Mouse (Mus musculus) kidney, postnatal 4 days (tissue): ENCODE measurements around the gene Cabp1.
A peak's percentile ranks its signal among the peaks of the same experiment; 100 is the strongest.
"Not testable (repeated sequence)": the region's sequence is repeated elsewhere in the genome, so short reads cannot be mapped to it uniquely, and the experiment has no call there.

Experiments
- DNase-seq, 2 experiments: peaks; one replicate each; pipeline ENCODE4 v3.0.0; 2021; ENCODE audit warnings: mixed read lengths in 2 of 2

Cabp1 gene

DNA sequence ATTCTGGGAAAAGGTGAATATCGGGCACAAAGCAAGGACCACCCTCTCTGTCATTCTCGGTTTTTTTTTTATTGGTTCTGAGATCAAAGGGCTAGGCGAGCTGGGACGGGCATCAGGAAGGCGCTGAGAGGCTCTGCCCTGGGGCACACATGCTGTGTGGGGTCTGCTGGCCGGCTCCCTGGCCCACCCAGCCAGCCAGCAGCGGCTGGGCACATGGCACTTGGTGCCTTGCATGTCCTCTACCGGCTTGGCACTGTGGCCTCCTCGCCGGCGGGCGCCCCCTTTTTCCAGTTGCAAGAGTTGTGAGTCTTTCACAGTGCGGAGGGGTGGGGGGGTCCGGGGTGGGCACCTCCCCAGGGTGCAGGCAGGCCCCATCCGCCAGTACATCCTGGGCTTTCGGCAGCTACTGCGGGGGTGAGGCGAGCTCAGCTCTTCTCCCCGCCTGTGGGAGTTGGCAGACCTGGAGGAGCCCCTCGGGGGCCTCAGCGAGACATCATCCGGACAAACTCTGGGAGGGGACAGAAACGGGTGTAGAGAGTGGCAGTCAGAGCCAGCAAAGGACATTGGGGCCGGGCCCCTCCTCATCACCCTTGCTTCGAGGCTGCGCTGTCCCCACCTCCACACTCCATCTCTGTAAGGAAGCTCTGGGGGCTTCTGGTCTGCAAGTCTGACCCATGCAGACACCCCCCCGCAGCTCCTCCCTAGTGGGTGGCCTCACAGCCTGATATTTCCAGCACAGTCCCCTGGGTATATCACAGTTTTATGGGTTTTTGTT lies 25.4 kb downstream of the Cabp1 start:
- DNase-seq, result peak; percentile 49 to 56

DNA sequence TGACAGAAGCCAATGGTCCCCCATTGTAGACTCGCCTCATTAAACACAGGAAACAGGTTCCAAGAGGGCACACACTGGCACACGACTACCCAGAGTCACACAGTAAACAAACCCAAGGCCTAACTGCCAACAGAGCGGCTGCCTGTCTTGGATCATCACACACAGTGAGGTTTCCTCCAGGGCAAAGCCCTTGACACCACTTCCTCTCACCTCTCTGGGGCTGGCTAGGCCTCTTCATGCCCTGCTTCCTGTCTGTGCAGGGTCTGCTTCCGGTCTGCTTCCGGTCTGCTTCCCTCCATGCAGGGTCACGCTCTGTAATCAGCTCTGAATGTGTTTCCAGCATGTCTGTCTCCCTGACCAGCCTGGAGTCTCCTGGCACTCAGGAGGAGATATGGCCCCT lies 26.8 kb downstream of the Cabp1 start:
- DNase-seq, result peak; percentile 46 to 63

GRCm38 (mm10) chr5:115166815-115167194 lies 27.4 kb downstream of the Cabp1 start:
- DNase-seq, result no peak

- peak; percentile 45 to 67 for DNase-seq
Measured at GRCm38 (mm10) chr5:115165895-115166814, 28.0 kb downstream of the Cabp1 start.

GRCm38 (mm10) chr5:115165351-115165750 lies 28.8 kb downstream of the Cabp1 start:
- DNase-seq, result peak in 1 of 2 experiments; percentile 56

GRCm38 (mm10) chr5:115164446-115164845 lies 29.7 kb downstream of the Cabp1 start:
- DNase-seq, result not testable (repeated sequence)

- DNase-seq, result peak; percentile 80 to 86
Measured at GRCm38 (mm10) chr5:115163563-115163962, 30.6 kb downstream of the Cabp1 start.

GRCm38 (mm10) chr5:115161940-115162279 lies 32.3 kb downstream of the Cabp1 start:
- not testable (repeated sequence) for DNase-seq

DNA sequence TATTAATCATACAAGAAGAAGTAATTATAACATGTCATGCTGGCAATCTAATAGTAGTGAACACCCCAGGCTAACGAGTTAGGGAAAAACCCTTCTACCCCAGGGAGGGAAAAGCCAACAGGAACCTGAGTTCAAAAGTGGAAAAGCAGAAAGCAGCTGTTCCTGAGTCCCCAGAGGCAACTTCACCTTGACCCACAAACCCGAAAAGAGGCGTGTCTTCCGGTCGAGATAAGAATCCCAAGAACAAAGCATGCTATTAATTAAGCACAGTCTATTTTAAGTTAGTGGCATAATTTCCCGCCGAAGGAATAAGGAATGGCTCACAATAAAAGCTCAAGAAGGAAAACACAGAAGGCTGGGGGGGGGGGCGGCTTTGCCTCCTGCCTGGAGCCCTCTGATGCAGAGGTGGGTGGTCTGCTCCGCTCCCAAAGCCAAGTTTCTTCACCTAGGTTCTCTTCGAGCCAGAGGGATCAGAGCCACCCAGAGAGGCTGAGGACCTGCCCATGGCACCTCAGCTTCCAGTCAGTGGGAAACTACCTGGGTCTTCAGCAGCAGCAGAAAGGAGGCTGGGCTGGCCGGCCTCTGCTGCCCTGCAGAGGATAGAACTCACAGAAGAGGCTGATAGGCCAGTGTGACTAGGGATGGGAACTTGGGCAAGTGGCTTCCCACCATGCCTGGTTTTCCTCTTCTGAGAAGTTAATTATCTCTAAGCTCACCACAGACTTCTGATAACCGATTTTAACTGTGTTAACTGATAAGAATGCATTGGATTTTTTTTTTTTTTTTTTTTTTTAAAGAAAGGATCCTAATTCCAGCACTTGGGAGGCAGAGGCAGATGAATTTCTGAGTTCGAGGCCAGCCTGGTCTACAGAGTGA lies 32.9 kb downstream of the Cabp1 start:
- peak; percentile 54 to 67 for DNase-seq

- no peak for DNase-seq
Measured at GRCm38 (mm10) chr5:115160655-115161054, 33.5 kb downstream of the Cabp1 start.

DNA sequence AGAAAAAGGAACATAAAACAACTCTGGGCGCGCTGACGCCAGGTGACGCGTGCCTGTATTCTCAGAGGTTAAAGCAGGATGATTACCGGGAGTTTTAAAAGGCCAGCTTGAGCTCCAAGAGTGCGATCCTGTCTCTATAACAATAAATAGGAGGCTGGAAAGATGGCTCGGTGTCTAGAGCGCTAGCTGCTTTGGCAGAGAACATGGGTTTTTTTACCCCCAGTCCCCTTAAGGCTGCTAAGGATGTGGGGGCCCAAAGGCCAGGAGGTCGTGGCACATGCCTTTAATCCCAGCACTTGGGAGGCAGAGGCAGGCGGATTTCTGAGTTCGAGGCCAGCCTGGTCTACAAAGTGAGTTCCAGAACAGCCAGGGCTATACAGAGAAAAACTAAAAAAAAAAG lies 35.0 kb downstream of the Cabp1 start:
- no peak for DNase-seq

GRCm38 (mm10) chr5:115158040-115158983 lies 35.9 kb downstream of the Cabp1 start, which contains the start of gene Mlec:
TSS of gene Mlec (minus strand) at chr5:115158179.
- DNase-seq, result peak; percentile 98 to 99

GRCm38 (mm10) chr5:115156933-115157589 lies 37.1 kb downstream of the Cabp1 start:
- peak in 1 of 2 experiments; percentile 35 for DNase-seq

- no peak for DNase-seq
Measured at GRCm38 (mm10) chr5:115156401-115156800, 37.8 kb downstream of the Cabp1 start.

DNA sequence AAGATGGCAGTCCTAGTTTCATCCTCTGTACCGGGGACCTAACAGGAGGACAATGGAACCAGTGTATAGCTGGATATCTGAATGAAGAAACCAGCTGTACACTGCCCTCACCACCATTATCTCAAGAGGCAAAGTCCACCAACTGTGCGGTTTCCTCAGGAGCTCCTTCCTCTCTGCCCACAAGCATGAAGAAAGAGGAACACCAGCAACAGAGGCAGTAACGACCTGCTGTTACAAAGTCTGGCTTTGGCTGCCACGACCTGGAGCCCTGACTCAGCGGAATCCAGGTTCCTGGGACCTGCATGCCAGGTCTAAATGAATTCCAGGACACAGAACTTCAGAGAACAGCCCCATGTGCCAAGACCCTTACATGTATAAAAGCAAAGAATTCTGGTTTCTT lies 38.4 kb downstream of the Cabp1 start:
- DNase-seq, result peak; percentile 55 to 69

DNA sequence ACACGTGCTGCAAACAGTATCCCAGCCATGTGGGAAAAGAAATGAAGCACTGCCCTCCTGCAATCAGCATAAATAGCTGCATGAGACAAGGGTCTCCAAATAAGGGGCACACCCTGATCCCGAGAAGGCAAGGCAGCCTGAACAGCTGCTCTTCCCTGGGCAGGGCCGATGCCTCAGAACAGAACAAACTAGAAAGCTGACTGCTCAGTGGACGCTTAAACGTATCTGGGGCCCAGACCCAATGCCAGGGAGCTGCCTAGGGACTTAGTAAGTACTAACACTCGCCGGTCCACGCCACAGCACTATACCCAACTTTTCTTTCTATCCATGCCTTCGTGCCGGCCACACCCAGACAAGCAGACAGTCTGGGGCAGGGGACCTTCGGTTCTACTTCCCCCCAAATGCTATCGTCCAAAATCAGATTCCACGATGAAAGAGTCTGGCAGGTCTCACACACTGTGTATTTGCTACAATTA lies 39.0 kb downstream of the Cabp1 start:
- DNase-seq, result no peak

DNA sequence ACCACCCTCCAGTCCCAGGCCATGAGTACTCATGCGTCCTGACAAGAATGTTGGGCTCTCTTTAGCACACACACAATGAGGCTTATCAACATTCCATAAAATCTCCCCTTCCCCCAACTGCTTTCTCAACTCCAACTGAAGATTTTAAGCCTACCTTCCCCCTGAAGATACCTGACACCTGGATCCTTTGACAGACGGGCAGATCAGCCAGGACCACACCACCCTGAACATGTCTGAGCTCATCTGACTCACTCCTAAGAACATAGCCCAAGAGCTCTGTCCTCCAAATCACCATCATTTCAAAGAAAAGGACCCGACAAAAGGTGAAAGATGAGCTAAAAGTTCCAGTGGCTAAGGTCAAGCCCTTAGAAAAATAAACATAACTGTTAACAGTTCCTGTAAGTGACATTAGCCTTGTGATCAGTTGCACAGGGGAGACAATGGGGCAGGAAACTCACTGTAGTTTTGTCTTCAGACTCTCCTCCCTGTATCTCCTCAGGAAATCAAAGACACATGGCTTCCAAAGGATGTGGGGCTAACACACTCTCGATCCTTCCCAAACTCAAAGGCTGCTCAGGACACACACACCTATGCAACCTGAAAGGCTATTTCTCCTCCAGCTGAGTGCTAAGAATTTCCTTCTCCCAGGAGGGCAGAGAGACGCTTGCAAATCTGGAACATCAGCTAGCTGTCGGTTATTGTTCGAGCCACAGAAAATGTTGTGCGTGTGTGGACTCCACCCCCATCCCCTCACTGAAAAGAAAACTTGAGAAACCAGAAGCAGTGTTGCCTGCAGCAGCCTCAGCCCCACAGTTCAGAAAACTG lies 41.8 kb downstream of the Cabp1 start:
- DNase-seq, result no peak

- peak; percentile 62 to 77 for DNase-seq
Measured at GRCm38 (mm10) chr5:115151457-115151856, 42.7 kb downstream of the Cabp1 start.

DNA sequence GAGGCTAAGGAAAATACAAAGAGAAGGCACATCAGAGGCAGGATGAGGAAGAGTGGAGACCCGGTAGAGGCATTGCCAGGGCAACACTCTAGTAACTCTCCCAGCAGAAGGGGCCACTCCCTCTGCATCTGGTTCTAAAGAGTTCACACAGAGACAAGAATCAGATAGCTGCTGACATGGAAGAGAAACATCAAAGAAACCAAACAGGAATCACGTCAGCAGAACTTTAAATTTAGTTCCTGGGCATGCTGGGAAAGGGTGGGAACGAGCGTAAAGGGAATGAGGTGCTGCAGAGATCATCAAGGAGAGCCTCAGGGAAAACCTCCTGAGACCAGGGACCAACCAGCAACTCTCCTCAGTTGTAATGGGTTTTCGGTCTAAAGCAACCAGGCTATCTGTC lies 43.2 kb downstream of the Cabp1 start:
- DNase-seq, result peak in 1 of 2 experiments; percentile 14
